Mouse (Mus musculus) testis, adult 2 months (tissue): ENCODE results near the gene Ldha.

Experiments
- CTCF ChIP-seq: fragments of 200-500 bp; IDR thresholded peaks from 2 replicates; pipeline ENCODE4 v1.5.1; 2012; ENCODE audit warnings: low read depth, mild to moderate bottlenecking, inconsistent platforms, low read length, moderate library complexity; ENCODE audit not compliant: control insufficient read depth, insufficient read depth, insufficient replicate concordance
- POLR2A ChIP-seq: fragments of 200-500 bp; IDR thresholded peaks from 2 replicates; pipeline ENCODE4 v1.6.1; 2012; ENCODE audit warnings: low read depth, mild to moderate bottlenecking, inconsistent platforms, low read length, moderate library complexity; ENCODE audit not compliant: control insufficient read depth

- TF ChIP-seq CTCF (no peak), POLR2A (no peak)
These were observed 9.8 kb downstream of the Ldha start for GRCm38 (mm10) chr7:46851026-46851425.
